Mouse (Mus musculus) MEL (cell line): ENCODE measurements around the gene Cyp4f14.

Experiments used
- BHLHE40 ChIP-seq: IDR thresholded peaks from 2 replicates; pipeline ENCODE4 v1.6.1; 2012; ENCODE audit warnings: low read depth, mild to moderate bottlenecking, inconsistent platforms, low read length, improper control_type of control experiment, borderline replicate concordance
- CTCF ChIP-seq, 3 experiments: IDR thresholded peaks in 2 of 3; conservative IDR thresholded peaks in 1 of 3; 2 replicates each; pipeline ENCODE4 v1.5.1; 2011 to 2012; ENCODE audit warnings: low read length in 3 of 3, low read depth in 2 of 3, mild to moderate bottlenecking in 2 of 3, improper control_type of control experiment in 1 of 3, inconsistent platforms in 1 of 3, mixed read lengths in 1 of 3, moderate library complexity in 1 of 3; ENCODE audit not compliant: control insufficient read depth in 1 of 3, insufficient read depth in 1 of 3, poor library complexity in 1 of 3, severe bottlenecking in 1 of 3
- E2F4 ChIP-seq: IDR thresholded peaks from 2 replicates; pipeline ENCODE4 v1.6.1; 2011; ENCODE audit warnings: low read depth, low read length, improper control_type of control experiment, borderline replicate concordance
- ELF1 ChIP-seq: IDR thresholded peaks from 2 replicates; pipeline ENCODE4 v1.6.1; 2014; ENCODE audit warnings: low read depth, mild to moderate bottlenecking, inconsistent platforms, low read length, improper control_type of control experiment, moderate library complexity
- MAZ ChIP-seq: IDR thresholded peaks from 2 replicates; pipeline ENCODE4 v1.6.1; 2012; ENCODE audit warnings: low read depth, mild to moderate bottlenecking, inconsistent platforms, low read length, improper control_type of control experiment
- RAD21 ChIP-seq: IDR thresholded peaks from 2 replicates; pipeline ENCODE4 v1.6.1; 2011; ENCODE audit warnings: mild to moderate bottlenecking, low read depth, low read length, improper control_type of control experiment
- SIN3A ChIP-seq: IDR thresholded peaks from 2 replicates; pipeline ENCODE4 v1.6.1; 2012; ENCODE audit warnings: low read length, improper control_type of control experiment, inconsistent platforms
- TCF12 ChIP-seq: IDR thresholded peaks from 2 replicates; pipeline ENCODE4 v1.6.1; 2014; ENCODE audit warnings: low read depth, mild to moderate bottlenecking, inconsistent platforms, low read length, improper control_type of control experiment, moderate library complexity
- USF1 ChIP-seq: IDR thresholded peaks from 2 replicates; pipeline ENCODE4 v1.6.1; 2014; ENCODE audit warnings: low read depth, mild to moderate bottlenecking, inconsistent platforms, low read length, improper control_type of control experiment, moderate library complexity
- ZKSCAN1 ChIP-seq: IDR thresholded peaks from 2 replicates; pipeline ENCODE4 v1.6.1; 2012; ENCODE audit warnings: low read depth, mild to moderate bottlenecking, inconsistent platforms, low read length, improper control_type of control experiment, moderate library complexity
- ZNF384 ChIP-seq: IDR thresholded peaks from 2 replicates; pipeline ENCODE4 v1.6.1; 2012; ENCODE audit warnings: low read depth, mild to moderate bottlenecking, inconsistent platforms, low read length, improper control_type of control experiment

DNA sequence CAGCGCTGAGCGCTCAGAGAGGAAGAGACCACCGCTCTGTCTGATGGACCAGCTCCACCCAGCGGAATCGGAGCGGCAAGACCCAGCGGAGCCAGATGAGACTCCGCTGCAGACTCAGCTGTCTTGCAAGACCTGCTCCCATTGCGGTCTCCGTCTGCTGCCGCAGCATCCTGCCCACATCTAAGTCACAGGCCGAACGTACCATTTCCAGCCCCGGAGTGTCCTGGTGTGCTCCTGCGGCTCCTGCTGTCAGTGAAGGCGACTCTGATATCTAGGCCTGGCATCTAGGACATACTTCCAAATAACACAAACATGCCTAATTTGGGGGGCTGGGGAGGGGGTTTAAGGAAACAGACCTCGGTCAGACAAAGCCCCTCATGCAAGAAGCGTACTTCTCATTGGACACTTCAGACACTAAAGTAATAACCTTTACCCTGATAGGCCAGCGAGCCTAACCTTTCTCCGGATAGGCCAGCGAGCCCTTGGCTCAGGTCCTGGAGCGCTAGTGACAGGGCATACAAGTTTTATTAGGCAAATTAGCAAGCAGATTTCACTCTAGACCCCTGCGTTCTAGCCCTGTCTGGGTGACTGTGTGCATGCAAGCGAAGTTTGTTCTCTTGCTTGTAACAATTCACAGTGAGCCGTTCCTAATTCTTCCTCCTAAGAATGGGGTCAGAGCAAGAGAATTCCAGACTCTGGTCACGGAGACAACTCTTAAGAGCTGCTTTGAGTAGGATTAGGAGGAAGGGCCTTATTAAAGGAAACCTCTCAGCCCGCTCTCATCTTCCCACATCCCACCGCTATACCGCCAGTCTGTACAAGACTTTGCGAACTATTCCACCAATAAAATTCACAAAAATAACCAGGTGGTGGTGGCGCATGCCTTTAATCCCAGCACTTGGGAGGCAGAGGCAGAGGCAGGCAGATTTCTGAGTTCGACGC lies 25.6 kb downstream of the Cyp4f14 start, which contains the start of gene Zfp870:
- no peak for TF ChIP-seq E2F4
- no peak for TF ChIP-seq CTCF (IDR thresholded peaks at IDR 0.05 in 2 of 3, conservative IDR thresholded peaks at IDR 0.05 in 1 of 3; ENCODE audit: control insufficient read depth in 1 of 3, insufficient read depth in 1 of 3, low read depth in 2 of 3, low read length in 3 of 3, poor library complexity in 1 of 3, severe bottlenecking in 1 of 3)
- no peak for TF ChIP-seq ZKSCAN1
- TF ChIP-seq RAD21 = no peak
- no peak for TF ChIP-seq USF1
- no peak for TF ChIP-seq TCF12
- TF ChIP-seq BHLHE40 = no peak
- no peak for TF ChIP-seq MAZ
- TF ChIP-seq SIN3A = no peak
- no peak for TF ChIP-seq ZNF384
- TF ChIP-seq ELF1 = no peak
